Mouse (Mus musculus) bone marrow, adult 2 months (tissue): Measurements from ENCODE around the gene Tpo.

ENCODE experiments used
- CTCF ChIP-seq: fragments of 200-500 bp; IDR thresholded peaks from 2 replicates; pipeline ENCODE4 v1.5.1; 2011; ENCODE audit warnings: low read length, control low read depth; ENCODE audit not compliant: control insufficient read depth, insufficient read depth
- POLR2A ChIP-seq: fragments of 200-500 bp; IDR thresholded peaks from 2 replicates; pipeline ENCODE4 v1.6.1; 2011; ENCODE audit warnings: low read depth, mild to moderate bottlenecking, control low read depth, low read length, borderline replicate concordance; ENCODE audit not compliant: control insufficient read depth

DNA sequence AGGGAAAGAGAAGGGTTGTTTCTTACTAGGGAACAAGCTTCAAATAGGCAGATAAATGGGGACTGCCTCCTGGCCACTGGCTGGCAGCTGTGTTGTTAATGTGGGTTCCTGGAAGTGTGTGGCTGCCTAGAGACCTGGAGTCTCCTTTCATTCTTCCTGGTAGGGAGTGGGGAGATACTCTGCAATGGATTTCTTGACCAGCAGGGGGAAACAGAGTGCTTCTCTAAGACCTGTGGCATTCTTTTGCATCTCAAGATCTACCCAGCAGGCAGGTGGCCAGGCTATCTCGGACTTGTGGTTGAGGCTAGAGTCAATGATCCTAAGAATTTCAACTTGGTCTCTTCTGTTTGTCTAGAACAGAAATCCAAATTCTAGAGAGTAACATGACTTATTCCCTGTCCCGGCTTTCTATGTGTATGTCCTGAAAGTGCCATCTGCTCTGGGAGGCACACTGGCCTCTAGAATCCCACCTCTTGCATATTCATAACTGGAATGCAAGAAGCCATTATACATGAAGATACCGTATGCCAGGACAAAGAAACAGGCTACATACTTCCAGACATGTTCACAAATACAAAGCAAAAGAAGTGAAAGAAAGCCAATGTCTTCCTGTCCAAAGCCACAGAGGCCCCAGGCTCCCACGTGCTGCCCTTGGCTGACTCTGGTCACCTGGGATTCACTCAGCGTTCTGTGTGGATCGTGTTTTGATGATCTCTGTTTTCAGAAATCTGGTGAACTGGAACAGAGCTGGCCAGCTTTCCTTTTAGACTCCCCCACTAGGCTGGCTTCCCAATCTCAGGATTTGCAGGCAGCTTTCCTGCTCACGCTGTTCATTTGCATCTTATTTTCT, 3.6 kb downstream of the Tpo start:
- no peak for TF ChIP-seq CTCF
- no peak for TF ChIP-seq POLR2A
